Mouse (Mus musculus): ENCODE measurements at regions not wholly inside any gene's neighbourhood (a gene's known extent, or its start where the extent isn't known, plus 50 kb on each side); places are given as distances from the start of the nearest gene placed in this dataset.

DNA sequence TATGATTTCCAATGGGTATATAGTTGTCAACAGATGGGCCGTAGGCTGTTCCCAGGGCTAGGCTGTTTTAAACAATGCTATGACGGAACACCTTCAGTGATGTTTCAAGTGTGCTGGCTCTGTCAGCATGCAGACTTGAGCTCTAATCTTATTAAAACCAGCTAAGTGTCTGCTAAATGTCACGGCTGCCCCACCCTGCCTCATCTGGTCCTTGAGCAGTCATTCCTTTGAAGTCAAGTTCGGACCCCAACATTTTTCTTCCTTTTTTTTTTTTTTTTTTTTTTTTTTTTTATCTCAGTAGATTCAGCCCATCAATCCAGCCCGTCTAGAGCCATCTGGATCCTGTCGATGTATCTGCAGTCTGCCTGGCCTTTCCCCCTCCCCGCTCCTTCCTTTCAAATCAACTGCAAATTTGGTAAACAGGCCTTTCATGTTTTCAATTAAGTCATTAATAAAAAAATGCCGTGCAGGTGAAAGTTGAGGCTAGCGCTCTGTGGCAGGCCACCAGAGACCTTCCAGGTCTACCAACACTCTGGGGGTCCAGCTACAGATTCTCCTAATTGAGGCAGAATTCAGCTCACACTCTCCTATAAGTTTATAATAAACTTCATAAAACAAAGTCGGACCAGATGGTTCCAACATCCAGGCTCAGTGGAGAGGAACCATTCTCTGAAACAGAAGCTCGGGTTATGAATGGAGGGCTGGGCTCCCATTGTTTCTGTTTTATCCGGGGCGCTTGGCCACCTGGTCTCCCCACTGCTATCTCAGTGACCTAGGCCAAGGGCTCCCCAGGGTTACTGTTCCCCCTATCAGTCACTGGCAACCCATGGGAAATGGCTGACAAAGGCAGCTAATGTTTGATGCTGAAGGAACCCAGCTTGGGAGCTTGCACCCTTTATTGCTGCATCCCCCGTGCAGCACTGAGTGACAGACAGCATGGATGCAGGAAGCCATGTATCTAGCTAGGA is 56.3 kb upstream of the Gjb5 start:
- TF ChIP-seq CTCF (IDR thresholded peaks at IDR 0.05; ENCODE audit: control insufficient read depth, insufficient read depth, low read length) (no peak), POLR2A (IDR thresholded peaks at IDR 0.05; ENCODE audit: borderline replicate concordance, control insufficient read depth, low read depth, low read length) (no peak)

Data from bone marrow, adult 2 months (tissue).